Mouse (Mus musculus): ENCODE results near the gene Hdac5. TPM values are rescaled to one million over a fixed set of nuclear protein-coding genes. Genes with fewer than 3 reads are reported as not detected.

Gene Hdac5
- polyA plus RNA-seq, 1 experiment from 2014 or later, result 39.8 TPM

GRCm38 (mm10) chr11:102146005-102146404 is 84.0 kb downstream of the Hdac5 start:
- Histone ChIP-seq H3K27me3 (ENCODE audit: poor library complexity, severe bottlenecking) (peaks cover 80% of the 10 kb centered on the region), H3K9me3 (no peaks in the 10 kb centered on the region), H3K36me3 (replicated peaks) (no peaks in the 10 kb centered on the region), H3K4me1 (peaks cover 30% of the 10 kb centered on the region), H3K4me3 (peak overlapping the region; percentile 44), H3K27ac (no peak overlapping the region)
- WGBS, result 4% methylated on average over 16 of the region's 16 CpGs
- DNase-seq (ENCODE audit: extremely low spot score, low spot score), result no peak

- Histone ChIP-seq H3K4me1 (peaks cover 30% of the 10 kb centered on the region), H3K27ac (no peak within 1 kb of the TSS), H3K9me3 (no peaks in the 10 kb centered on the region), H3K36me3 (replicated peaks) (no peaks in the 10 kb centered on the region), H3K27me3 (ENCODE audit: poor library complexity, severe bottlenecking) (peaks cover 80% of the 10 kb centered on the region), H3K4me3 (peak within 1 kb of the TSS; percentile 44)
- no peak for DNase-seq (ENCODE audit: extremely low spot score, low spot score)
- WGBS, result 3% methylated on average over 50 of the region's 50 CpGs
These were observed 84.4 kb downstream of the Hdac5 start, which contains the start of gene Nags for GRCm38 (mm10) chr11:102145471-102146001. Gene Nags (plus strand): TSS chr11:102145513.

- Histone ChIP-seq H3K9me3 (no peaks in the 10 kb centered on the region), H3K4me3 (peak overlapping the region; percentile 44), H3K36me3 (replicated peaks) (no peaks in the 10 kb centered on the region), H3K27me3 (ENCODE audit: poor library complexity, severe bottlenecking) (peaks cover 81% of the 10 kb centered on the region), H3K27ac (no peak overlapping the region), H3K4me1 (peaks cover 30% of the 10 kb centered on the region)
- WGBS, result 22% methylated on average over 13 of the region's 13 CpGs
- no peak for DNase-seq (ENCODE audit: extremely low spot score, low spot score)
These were observed 85.0 kb downstream of the Hdac5 start for GRCm38 (mm10) chr11:102144957-102145470.

Small RNA genes within 50 kb of the gene (microRNA-seq; reads per million reads assigned to microRNA genes)
- gene Mir8101, result 0.90 reads per million

Other genes with a start within 250 kb of the Hdac5 start
- not detected in 2 replicates for gene Cfap97d1, start 245.9 kb downstream of the Hdac5 start, polyA plus RNA-seq (2016; fragmentation: Nextera tagmentation; extraction: Ambion mirVana)
- gene Dusp3, start 243.2 kb downstream of the Hdac5 start, polyA plus RNA-seq (2016; fragmentation: Nextera tagmentation; extraction: Ambion mirVana), result 12.1 and 12.6 TPM in 2 replicates
- gene Mpp3, start 201.7 kb downstream of the Hdac5 start, polyA plus RNA-seq (2016; fragmentation: Nextera tagmentation; extraction: Ambion mirVana), result 13.5 and 16.1 TPM in 2 replicates
- gene Cd300lg, start 188.7 kb downstream of the Hdac5 start, polyA plus RNA-seq (2016; fragmentation: Nextera tagmentation; extraction: Ambion mirVana), result 0.14 and 0.23 TPM in 2 replicates
- 15.7 and 16.2 TPM in 2 replicates for gene Mpp2, start 141.7 kb downstream of the Hdac5 start, polyA plus RNA-seq (2016; fragmentation: Nextera tagmentation; extraction: Ambion mirVana)
- gene Ppy, start 128.8 kb downstream of the Hdac5 start, polyA plus RNA-seq (2016; fragmentation: Nextera tagmentation; extraction: Ambion mirVana), result not detected in 2 replicates
- gene Pyy, start 122.3 kb downstream of the Hdac5 start, polyA plus RNA-seq (2016; fragmentation: Nextera tagmentation; extraction: Ambion mirVana), result not detected in 2 replicates
- not detected in 2 replicates for gene Nags, start 84.7 kb downstream of the Hdac5 start, polyA plus RNA-seq (2016; fragmentation: Nextera tagmentation; extraction: Ambion mirVana)
- 37.3 and 39.8 TPM in 2 replicates for gene Tmem101, start 73.8 kb downstream of the Hdac5 start, polyA plus RNA-seq (2016; fragmentation: Nextera tagmentation; extraction: Ambion mirVana)
- 137 and 141 TPM in 2 replicates for gene Lsm12, start 44.9 kb downstream of the Hdac5 start, polyA plus RNA-seq (2016; fragmentation: Nextera tagmentation; extraction: Ambion mirVana)
- gene G6pc3, start 40.5 kb downstream of the Hdac5 start, polyA plus RNA-seq (2016; fragmentation: Nextera tagmentation; extraction: Ambion mirVana), result 38.0 and 39.5 TPM in 2 replicates
- 27.3 TPM in 2 replicates for gene BC030867, start 18.7 kb upstream of the Hdac5 start, polyA plus RNA-seq (2016; fragmentation: Nextera tagmentation; extraction: Ambion mirVana)
- gene Asb16, start 38.6 kb upstream of the Hdac5 start, polyA plus RNA-seq (2016; fragmentation: Nextera tagmentation; extraction: Ambion mirVana), result 0.05 and 0.06 TPM in 2 replicates
- 44.9 and 46.0 TPM in 2 replicates for gene Tmub2, start 54.8 kb upstream of the Hdac5 start, polyA plus RNA-seq (2016; fragmentation: Nextera tagmentation; extraction: Ambion mirVana)
- gene Atxn7l3, start 66.5 kb upstream of the Hdac5 start, polyA plus RNA-seq (2016; fragmentation: Nextera tagmentation; extraction: Ambion mirVana), result 14.1 and 15.6 TPM in 2 replicates
- gene Ubtf, start 89.6 kb upstream of the Hdac5 start, polyA plus RNA-seq (2016; fragmentation: Nextera tagmentation; extraction: Ambion mirVana), result 95.5 and 98.7 TPM in 2 replicates
- gene Slc4a1, start 136.0 kb upstream of the Hdac5 start, polyA plus RNA-seq (2016; fragmentation: Nextera tagmentation; extraction: Ambion mirVana), result 37.4 and 52.1 TPM in 2 replicates
- 10.5 and 13.5 TPM in 2 replicates for gene Rundc3a, start 163.2 kb upstream of the Hdac5 start, polyA plus RNA-seq (2016; fragmentation: Nextera tagmentation; extraction: Ambion mirVana)
- gene Slc25a39, start 177.8 kb upstream of the Hdac5 start, polyA plus RNA-seq (2016; fragmentation: Nextera tagmentation; extraction: Ambion mirVana), result 255 and 262 TPM in 2 replicates
- gene Grn, start 200.1 kb upstream of the Hdac5 start, polyA plus RNA-seq (2016; fragmentation: Nextera tagmentation; extraction: Ambion mirVana), result 66.2 and 70.1 TPM in 2 replicates
- 2.2 and 2.8 TPM in 2 replicates for gene Fam171a2, start 217.5 kb upstream of the Hdac5 start, polyA plus RNA-seq (2016; fragmentation: Nextera tagmentation; extraction: Ambion mirVana)
- 5.0 and 6.4 TPM in 2 replicates for gene Itga2b, start 240.0 kb upstream of the Hdac5 start, polyA plus RNA-seq (2016; fragmentation: Nextera tagmentation; extraction: Ambion mirVana)